Mouse (Mus musculus): ENCODE results near the gene Zswim5. TPM values are rescaled to one million over a fixed set of nuclear protein-coding genes. Genes with fewer than 3 reads are reported as not detected.

Zswim5 gene
- polyA plus RNA-seq, 1 experiment = 0.20 TPM

DNA sequence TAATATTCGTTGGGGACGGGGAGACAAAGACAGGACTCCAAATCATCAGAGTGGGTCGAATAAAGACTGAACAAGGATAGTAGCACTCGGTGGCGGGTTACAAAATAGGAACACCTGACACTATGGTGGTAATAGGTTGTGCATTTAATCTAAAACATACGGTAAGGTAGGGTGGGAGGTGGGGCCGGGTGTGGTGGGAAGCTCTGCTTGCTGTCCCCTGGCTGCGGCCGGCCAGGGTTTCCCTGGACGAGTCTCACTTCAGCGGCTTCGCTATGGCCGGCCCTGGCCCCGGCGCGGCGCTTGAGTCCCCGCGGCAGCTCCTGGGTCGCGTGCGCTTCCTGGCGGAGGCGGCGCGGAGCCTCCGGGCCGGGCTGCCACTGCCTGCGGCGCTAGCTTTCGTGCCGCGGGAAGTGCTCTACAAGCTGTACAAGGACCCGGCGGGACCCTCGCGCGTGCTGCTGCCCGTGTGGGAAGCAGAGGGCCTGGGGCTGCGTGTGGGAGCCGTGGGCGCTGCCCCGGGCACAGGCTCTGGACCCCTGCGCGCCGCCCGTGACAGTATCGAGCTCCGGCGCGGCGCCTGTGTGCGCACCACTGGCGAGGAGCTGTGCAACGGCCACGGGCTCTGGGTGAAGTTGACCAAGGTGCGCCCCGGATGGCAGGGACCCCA lies 118.1 kb downstream of the Zswim5 start, which contains the start of gene Hectd3:
Gene Hectd3, plus strand, starts transcription at position 187 of the 667 bp plus-strand sequence.
- Histone ChIP-seq H3K27me3 (ENCODE audit: control insufficient read depth, insufficient read depth, low read length) (no peaks in the 10 kb centered on the region), H3K27ac (ENCODE audit: control insufficient read depth, insufficient read depth, low read length) (no peak within 1 kb of the TSS), H3K4me1 (replicated peaks; ENCODE audit: control insufficient read depth, insufficient read depth, low read length) (peaks cover 22% of the 10 kb centered on the region), H3K4me3 (ENCODE audit: control insufficient read depth, insufficient read depth, low read length) (peak within 1 kb of the TSS; percentile 98), H3K36me3 (ENCODE audit: control insufficient read depth, insufficient read depth, low read length) (0 out of 2 replicates have a peak, but pooled peaks cover 5% of the 10 kb centered on the region)
- peak; percentile 51 for DNase-seq
- WGBS = under 1% methylated on average over 58 of the region's 58 CpGs
- TF ChIP-seq POLR2A (IDR thresholded peaks at IDR 0.05; ENCODE audit: control insufficient read depth, extremely low read depth, insufficient read depth, low read length, poor library complexity) (no peak), CTCF (IDR thresholded peaks at IDR 0.05; ENCODE audit: borderline replicate concordance, control insufficient read depth, extremely low read depth, insufficient read depth, low read length, poor library complexity) (no peak)

DNA sequence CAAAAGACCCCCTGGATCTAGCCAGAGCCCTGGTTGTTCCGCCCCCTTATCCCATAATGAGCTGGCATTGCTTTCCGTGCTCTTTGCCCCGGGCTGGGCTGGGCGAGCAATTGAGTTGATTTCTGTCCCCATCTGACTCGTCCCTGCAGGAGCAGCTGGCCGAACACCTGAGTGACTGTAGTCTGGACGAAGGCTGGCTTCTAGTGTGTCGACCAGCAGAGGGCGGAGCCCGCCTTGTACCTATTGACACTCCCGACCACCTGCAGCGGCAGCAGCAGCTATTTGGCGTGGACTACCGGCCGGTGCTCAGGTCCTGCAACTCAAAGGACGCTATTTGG lies 118.6 kb downstream of the Zswim5 start:
- Histone ChIP-seq H3K27me3 (ENCODE audit: control insufficient read depth, insufficient read depth, low read length) (no peaks in the 10 kb centered on the region), H3K4me1 (replicated peaks; ENCODE audit: control insufficient read depth, insufficient read depth, low read length) (peaks cover 22% of the 10 kb centered on the region), H3K4me3 (ENCODE audit: control insufficient read depth, insufficient read depth, low read length) (peak overlapping the region; percentile 98), H3K36me3 (ENCODE audit: control insufficient read depth, insufficient read depth, low read length) (0 out of 2 replicates have a peak, but pooled peaks cover 3% of the 10 kb centered on the region), H3K27ac (ENCODE audit: control insufficient read depth, insufficient read depth, low read length) (no peak overlapping the region)
- WGBS = 3% methylated on average over 16 of the region's 16 CpGs
- TF ChIP-seq POLR2A (IDR thresholded peaks at IDR 0.05; ENCODE audit: control insufficient read depth, extremely low read depth, insufficient read depth, low read length, poor library complexity) = no peak
- no peak; the same call in 1 of the 2 replicates for TF ChIP-seq CTCF (IDR thresholded peaks at IDR 0.05; ENCODE audit: borderline replicate concordance, control insufficient read depth, extremely low read depth, insufficient read depth, low read length, poor library complexity)
- peak; percentile 42 for DNase-seq

DNA sequence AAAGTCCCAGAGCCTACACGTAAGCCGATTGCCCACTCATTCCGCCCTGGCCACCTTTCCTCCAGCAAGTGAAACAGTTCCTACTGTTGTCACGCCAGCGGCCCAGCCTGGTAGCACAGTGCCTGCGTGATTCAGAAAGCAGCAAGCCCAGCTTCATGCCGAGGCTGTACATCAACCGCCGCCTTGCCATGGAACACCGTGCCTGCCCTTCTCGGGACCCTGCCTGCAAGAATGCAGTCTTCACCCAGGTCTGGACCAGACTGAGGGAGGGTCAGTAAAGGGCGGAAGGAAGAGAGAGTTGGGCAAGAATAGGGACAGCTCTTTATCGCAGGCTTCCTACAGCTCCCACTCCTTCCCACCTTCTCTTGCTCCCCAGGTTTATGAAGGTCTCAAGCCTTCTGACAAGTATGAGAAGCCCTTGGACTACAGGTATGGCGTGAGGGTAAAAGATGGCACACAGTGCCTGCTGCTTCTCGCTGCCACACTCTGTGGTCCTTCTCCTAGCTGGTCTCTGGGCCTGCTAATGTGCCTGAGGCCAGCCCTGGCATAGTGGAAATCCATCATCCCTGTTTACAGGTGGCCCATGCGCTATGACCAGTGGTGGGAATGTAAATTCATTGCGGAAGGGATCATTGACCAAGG lies 122.5 kb downstream of the Zswim5 start:
- H3K36me3 ChIP-seq (ENCODE audit: control insufficient read depth, insufficient read depth, low read length) = peaks cover 16% of the 10 kb centered on the region
- DNase-seq = no peak
- no peak for TF ChIP-seq POLR2A (IDR thresholded peaks at IDR 0.05; ENCODE audit: control insufficient read depth, extremely low read depth, insufficient read depth, low read length, poor library complexity)
- TF ChIP-seq CTCF (IDR thresholded peaks at IDR 0.05; ENCODE audit: borderline replicate concordance, control insufficient read depth, extremely low read depth, insufficient read depth, low read length, poor library complexity) = no peak

DNA sequence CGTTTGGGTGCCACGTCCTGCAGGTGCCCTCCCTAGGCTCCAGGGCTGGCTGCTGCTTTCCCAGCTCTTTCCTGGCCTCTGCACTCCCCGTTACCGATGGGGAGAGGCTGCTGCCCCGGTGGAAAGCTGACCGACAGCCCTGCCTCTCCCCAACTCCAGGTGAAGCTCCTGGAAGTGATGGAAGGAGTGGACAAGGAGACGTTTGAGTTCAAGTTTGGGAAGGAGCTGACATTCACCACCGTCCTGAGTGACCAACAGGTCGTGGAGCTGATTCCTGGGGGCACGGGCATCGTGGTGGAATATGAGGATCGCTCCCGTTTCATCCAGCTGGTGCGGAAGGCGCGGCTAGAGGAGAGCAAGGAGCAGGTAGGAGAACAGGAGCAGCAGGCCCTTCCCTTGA lies 124.8 kb downstream of the Zswim5 start:
- 96% methylated on average over 16 of the region's 16 CpGs for WGBS
- no peak for TF ChIP-seq CTCF (IDR thresholded peaks at IDR 0.05; ENCODE audit: borderline replicate concordance, control insufficient read depth, extremely low read depth, insufficient read depth, low read length, poor library complexity)
- no peak for TF ChIP-seq POLR2A (IDR thresholded peaks at IDR 0.05; ENCODE audit: control insufficient read depth, extremely low read depth, insufficient read depth, low read length, poor library complexity)
- no peak overlapping the region for H3K27ac ChIP-seq (ENCODE audit: control insufficient read depth, insufficient read depth, low read length)
- H3K4me1 ChIP-seq (replicated peaks; ENCODE audit: control insufficient read depth, insufficient read depth, low read length) = no peaks in the 10 kb centered on the region
- DNase-seq = no peak
- H3K27me3 ChIP-seq (ENCODE audit: control insufficient read depth, insufficient read depth, low read length) = no peaks in the 10 kb centered on the region
- H3K4me3 ChIP-seq (ENCODE audit: control insufficient read depth, insufficient read depth, low read length) = no peak overlapping the region
- H3K36me3 ChIP-seq (ENCODE audit: control insufficient read depth, insufficient read depth, low read length) = peaks cover 16% of the 10 kb centered on the region

More for the DNA sequence above, 122.5 kb downstream of the Zswim5 start:
- Histone ChIP-seq H3K4me3 (ENCODE audit: control insufficient read depth, insufficient read depth, low read length) (no peak overlapping the region), H3K27me3 (ENCODE audit: control insufficient read depth, insufficient read depth, low read length) (no peaks in the 10 kb centered on the region), H3K27ac (ENCODE audit: control insufficient read depth, insufficient read depth, low read length) (no peak overlapping the region), H3K4me1 (replicated peaks; ENCODE audit: control insufficient read depth, insufficient read depth, low read length) (peaks cover 13% of the 10 kb centered on the region)
- WGBS = 99% methylated on average over 17 of the region's 17 CpGs

DNA sequence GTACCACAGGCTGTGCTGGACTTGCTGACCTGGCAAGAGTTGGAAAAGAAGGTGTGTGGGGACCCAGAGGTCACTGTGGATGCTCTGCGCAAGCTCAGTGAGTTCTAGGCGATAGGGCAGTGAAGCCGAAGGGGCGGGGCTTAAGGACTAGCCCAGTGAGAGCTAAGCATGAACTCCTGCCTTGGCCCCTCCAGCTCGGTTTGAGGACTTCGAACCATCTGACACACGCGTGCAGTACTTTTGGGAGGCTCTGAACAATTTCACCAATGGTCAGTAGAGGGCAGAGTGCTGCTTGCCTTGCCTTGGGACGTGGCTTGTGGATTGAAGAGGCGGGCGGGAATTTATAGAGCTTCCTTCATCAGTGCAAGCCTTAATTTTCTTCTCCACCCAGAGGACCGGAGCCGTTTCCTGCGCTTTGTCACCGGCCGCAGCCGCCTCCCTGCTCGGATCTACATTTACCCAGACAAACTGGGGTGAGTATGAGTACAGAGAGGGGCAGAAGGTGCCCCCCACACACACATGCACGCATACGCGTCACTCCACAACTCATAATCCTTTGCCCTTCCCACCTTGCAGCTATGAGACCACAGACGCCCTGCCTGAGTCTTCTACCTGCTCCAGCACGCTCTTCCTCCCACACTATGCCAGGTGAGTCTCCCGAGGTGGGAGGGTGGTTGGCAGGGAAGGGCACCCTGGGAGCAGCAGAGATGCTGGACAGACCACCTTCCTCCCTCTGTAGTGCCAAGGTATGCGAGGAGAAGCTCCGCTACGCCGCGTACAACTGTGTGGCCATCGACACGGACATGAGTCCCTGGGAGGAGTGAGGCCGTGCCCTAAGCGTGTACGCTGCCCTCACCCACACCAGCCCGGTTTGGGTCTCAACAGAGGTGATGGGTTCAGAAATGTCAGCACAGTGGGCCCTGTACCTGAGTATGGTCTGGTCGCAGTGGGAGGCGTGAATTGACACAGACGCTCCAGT lies 125.7 kb downstream of the Zswim5 start:
- DNase-seq = peak; percentile 46
- TF ChIP-seq POLR2A (IDR thresholded peaks at IDR 0.05; ENCODE audit: control insufficient read depth, extremely low read depth, insufficient read depth, low read length, poor library complexity) (no peak), CTCF (IDR thresholded peaks at IDR 0.05; ENCODE audit: borderline replicate concordance, control insufficient read depth, extremely low read depth, insufficient read depth, low read length, poor library complexity) (peak; percentile 48; the same call in 1 of the 2 replicates)
- peaks cover 16% of the 10 kb centered on the region for H3K36me3 ChIP-seq (ENCODE audit: control insufficient read depth, insufficient read depth, low read length)
- no peaks in the 10 kb centered on the region for H3K4me1 ChIP-seq (replicated peaks; ENCODE audit: control insufficient read depth, insufficient read depth, low read length)
- H3K27ac ChIP-seq (ENCODE audit: control insufficient read depth, insufficient read depth, low read length) = no peak overlapping the region
- WGBS = 82% methylated on average over 38 of the region's 38 CpGs
- H3K4me3 ChIP-seq (ENCODE audit: control insufficient read depth, insufficient read depth, low read length) = no peak overlapping the region
- H3K27me3 ChIP-seq (ENCODE audit: control insufficient read depth, insufficient read depth, low read length) = no peaks in the 10 kb centered on the region

DNA sequence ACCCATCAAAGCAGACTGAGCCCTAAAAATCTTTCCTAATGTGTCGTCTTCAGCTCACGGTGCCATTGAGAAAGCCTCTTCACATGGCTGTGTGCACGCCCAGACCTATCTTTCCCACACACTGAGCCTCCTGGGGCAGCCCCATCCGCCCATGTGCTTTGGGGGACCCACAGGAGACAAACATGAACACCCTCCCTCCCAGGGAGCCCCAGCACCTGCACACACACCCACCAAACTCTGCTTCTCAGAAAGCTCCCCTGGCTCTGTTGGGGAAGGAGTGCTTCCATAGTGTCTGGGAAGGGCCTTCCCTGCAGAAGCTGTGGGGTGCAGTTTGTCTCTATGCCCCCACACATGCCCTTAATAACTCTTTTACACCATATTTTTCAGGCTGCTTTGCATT lies 127.5 kb downstream of the Zswim5 start:
- 95% methylated on average over 4 of the region's 4 CpGs for WGBS
- no peak for DNase-seq

More for the DNA sequence above, 127.5 kb downstream of the Zswim5 start:
- H3K36me3 ChIP-seq (ENCODE audit: control insufficient read depth, insufficient read depth, low read length) = peaks cover 13% of the 10 kb centered on the region
- H3K27me3 ChIP-seq (ENCODE audit: control insufficient read depth, insufficient read depth, low read length) = no peaks in the 10 kb centered on the region
- no peaks in the 10 kb centered on the region for H3K4me1 ChIP-seq (replicated peaks; ENCODE audit: control insufficient read depth, insufficient read depth, low read length)
- TF ChIP-seq CTCF (IDR thresholded peaks at IDR 0.05; ENCODE audit: borderline replicate concordance, control insufficient read depth, extremely low read depth, insufficient read depth, low read length, poor library complexity) (no peak), POLR2A (IDR thresholded peaks at IDR 0.05; ENCODE audit: control insufficient read depth, extremely low read depth, insufficient read depth, low read length, poor library complexity) (no peak)
- H3K27ac ChIP-seq (ENCODE audit: control insufficient read depth, insufficient read depth, low read length) = no peak overlapping the region
- no peak overlapping the region for H3K4me3 ChIP-seq (ENCODE audit: control insufficient read depth, insufficient read depth, low read length)

Measured in thymus, adult 2 months (tissue).